Mouse (Mus musculus) heart, embryonic 10.5 days (tissue): ENCODE measurements around the gene Frmd4a. TPM values are rescaled to one million over a fixed set of nuclear protein-coding genes. Genes with fewer than 3 reads are reported as not detected.
A peak's percentile ranks its signal among the peaks of the same experiment; 100 is the strongest.
"Not testable (repeated sequence)": the region's sequence is repeated elsewhere in the genome, so short reads cannot be mapped to it uniquely, and the experiment has no call there.

Experiments used
- DNase-seq: peaks from one replicate; pipeline ENCODE4 v3.0.0-alpha.2; 2017; ENCODE audit warnings: low spot score
- H3K27ac ChIP-seq: fragments of 300-500 bp; sonication (generic); 2 replicates; pipeline ENCODE4 v1.5.1; 2016; ENCODE audit warnings: mild to moderate bottlenecking
- H3K27me3 ChIP-seq: fragments of 300-500 bp; sonication (generic); 2 replicates; pipeline ENCODE4 v1.6.1; 2016; ENCODE audit warnings: mild to moderate bottlenecking; ENCODE audit not compliant: poor library complexity, insufficient read depth, severe bottlenecking
- H3K36me3 ChIP-seq: fragments of 300-500 bp; sonication (generic); 2 replicates; pipeline ENCODE4 v1.6.1; 2016; ENCODE audit warnings: mild to moderate bottlenecking, moderate library complexity
- H3K4me1 ChIP-seq: fragments of 300-500 bp; sonication (generic); 2 replicates; pipeline ENCODE4 v1.6.1; 2016; ENCODE audit warnings: mild to moderate bottlenecking
- H3K4me3 ChIP-seq: fragments of 300-500 bp; sonication (generic); 2 replicates; pipeline ENCODE4 v1.5.1; 2016; ENCODE audit warnings: mild to moderate bottlenecking, moderate library complexity
- H3K9me3 ChIP-seq: fragments of 300-500 bp; sonication (generic); 2 replicates; pipeline ENCODE4 v1.6.1; 2016; ENCODE audit warnings: mild to moderate bottlenecking, moderate library complexity
- WGBS: fragments of 180-500 bp; shearing (Covaris S2); methylation state at CpG from one replicate; pipeline ENCODE4 v1.1.7; 2016; 5-methylcytosine and 5-hydroxymethylcytosine counted together
- polyA plus RNA-seq: library from polyadenylated mRNA; unstranded; fragments of >200 nt; fragmentation: Nextera tagmentation; extraction: Ambion mirVana; gene quantifications from 2 replicates; pipeline ENCODE4 v1.2.1, GENCODE M21; 2016

Gene Frmd4a
- polyA plus RNA-seq, 1 experiment from 2014 or later = 29.4 TPM

DNA sequence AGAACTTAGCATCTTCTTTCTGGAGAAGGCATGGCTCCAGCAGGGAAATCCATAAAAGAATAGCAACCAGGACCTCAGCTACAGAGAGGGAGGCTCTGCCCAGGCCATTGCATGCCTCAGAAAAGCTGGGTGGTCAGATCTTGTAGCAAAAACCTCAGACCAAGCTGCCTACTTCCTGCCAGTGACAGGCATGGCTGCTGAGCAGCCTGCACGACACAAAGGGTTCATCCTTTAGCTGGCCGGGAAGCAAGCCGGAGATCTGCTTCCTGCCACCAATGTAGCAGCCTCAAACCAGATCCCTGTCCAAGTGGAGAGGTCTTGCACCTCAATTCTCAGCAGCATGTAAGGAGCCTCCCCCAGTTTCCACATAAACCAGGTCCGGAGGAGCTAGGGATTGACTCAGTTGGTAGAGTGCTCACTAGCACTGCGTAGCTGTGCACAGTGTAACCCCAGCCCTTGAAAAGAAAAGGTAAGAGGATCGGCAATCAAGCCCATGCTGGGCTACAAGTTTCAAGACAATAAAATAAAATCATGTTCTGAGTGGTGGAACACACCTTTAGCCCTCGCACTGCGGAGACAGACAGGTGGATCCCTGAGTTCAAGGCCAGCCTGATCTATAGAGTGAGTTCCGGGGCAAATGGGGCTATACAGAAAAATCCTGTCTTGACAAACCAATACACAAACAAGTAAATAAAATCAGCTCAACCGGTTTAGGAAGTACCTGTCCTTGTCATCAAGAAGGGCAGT is 532.7 kb downstream of the Frmd4a start:
- H3K27me3 ChIP-seq = no peaks in the 10 kb centered on the region
- H3K4me1 ChIP-seq = peaks cover 16% of the 10 kb centered on the region
- 81% methylated on average over 10 of the region's 10 CpGs for WGBS
- DNase-seq = no peak
- H3K36me3 ChIP-seq = peaks cover 10% of the 10 kb centered on the region
- H3K9me3 ChIP-seq = no peaks in the 10 kb centered on the region
- no peak overlapping the region for H3K4me3 ChIP-seq
- H3K27ac ChIP-seq = peak overlapping the region; percentile 56

DNA sequence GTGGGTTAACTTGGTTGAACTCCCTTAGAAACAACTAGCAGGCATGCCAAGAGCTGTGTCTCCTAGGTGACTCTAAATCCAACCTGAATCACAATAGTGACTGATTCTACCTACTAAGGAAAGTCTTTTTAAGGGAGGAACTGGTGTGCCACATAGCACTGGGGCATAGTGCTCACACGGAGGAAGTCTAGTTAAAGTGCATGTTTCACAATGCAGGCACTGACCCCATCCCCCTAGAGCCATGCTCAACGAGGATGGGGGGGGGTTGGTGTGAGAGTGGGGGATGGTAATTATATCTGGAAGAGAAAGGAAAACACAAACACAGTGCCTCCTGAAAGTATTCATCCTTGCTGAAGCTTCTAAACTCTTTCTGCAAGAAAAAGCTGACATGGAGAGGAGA is 533.9 kb downstream of the Frmd4a start:
- no peak for DNase-seq
- Histone ChIP-seq H3K36me3 (peaks cover 10% of the 10 kb centered on the region), H3K27ac (0 out of 2 replicates have a peak overlapping the region, but pooled peaks have one; percentile 8), H3K4me3 (no peak overlapping the region), H3K27me3 (no peaks in the 10 kb centered on the region), H3K4me1 (peaks cover 27% of the 10 kb centered on the region), H3K9me3 (no peaks in the 10 kb centered on the region)
- WGBS = 41% methylated on average over 2 of the region's 2 CpGs

DNA sequence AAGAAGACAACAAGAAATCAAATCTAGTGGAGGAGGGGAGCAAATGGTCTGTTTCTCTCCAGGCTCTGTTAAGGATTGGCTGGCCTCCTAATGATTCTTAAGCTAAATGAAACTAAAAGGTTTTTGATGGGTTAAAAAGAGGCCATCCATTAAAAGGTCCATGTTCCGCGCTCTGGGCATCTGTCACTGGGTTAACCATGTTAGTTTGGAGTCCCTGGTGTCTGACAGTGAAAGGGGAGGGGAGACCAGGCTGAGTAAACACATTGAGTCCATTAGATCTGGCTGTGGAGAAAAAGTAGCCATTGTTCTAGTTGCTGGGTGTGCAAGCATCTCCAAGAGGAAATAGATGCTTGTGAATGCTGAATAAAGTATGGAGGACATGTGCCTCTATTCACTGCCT is 534.3 kb downstream of the Frmd4a start:
- no peak overlapping the region for H3K4me3 ChIP-seq
- peaks cover 10% of the 10 kb centered on the region for H3K36me3 ChIP-seq
- H3K27ac ChIP-seq = no peak overlapping the region
- 85% methylated on average over 2 of the region's 2 CpGs for WGBS
- peaks cover 32% of the 10 kb centered on the region for H3K4me1 ChIP-seq
- no peaks in the 10 kb centered on the region for H3K9me3 ChIP-seq
- no peak for DNase-seq
- H3K27me3 ChIP-seq = no peaks in the 10 kb centered on the region

DNA sequence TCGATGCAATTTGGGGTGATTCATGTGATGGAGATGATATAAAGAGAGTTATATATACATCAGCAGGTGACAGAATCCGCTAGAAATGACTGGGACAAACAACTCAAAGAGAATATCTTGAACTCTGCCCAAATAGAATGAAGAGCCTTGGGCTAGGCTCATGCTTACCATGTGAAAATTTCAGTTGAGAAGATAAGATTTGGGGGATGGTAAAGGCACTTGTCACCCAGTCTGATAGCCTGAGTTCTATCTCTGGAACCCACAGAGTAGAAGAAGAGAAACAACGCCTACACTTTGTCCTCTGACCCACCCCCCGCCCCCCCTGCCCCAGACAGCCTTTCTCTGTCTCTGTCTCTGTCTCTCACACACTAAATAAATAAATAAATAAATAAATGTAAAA is 535.0 kb downstream of the Frmd4a start:
- no peak for DNase-seq
- H3K36me3 ChIP-seq = peaks cover 10% of the 10 kb centered on the region
- no peak overlapping the region for H3K4me3 ChIP-seq
- 81% methylated on average over 4 of the region's 4 CpGs for WGBS
- no peaks in the 10 kb centered on the region for H3K27me3 ChIP-seq
- peaks cover 38% of the 10 kb centered on the region for H3K4me1 ChIP-seq
- no peak overlapping the region for H3K27ac ChIP-seq
- no peaks in the 10 kb centered on the region for H3K9me3 ChIP-seq

DNA sequence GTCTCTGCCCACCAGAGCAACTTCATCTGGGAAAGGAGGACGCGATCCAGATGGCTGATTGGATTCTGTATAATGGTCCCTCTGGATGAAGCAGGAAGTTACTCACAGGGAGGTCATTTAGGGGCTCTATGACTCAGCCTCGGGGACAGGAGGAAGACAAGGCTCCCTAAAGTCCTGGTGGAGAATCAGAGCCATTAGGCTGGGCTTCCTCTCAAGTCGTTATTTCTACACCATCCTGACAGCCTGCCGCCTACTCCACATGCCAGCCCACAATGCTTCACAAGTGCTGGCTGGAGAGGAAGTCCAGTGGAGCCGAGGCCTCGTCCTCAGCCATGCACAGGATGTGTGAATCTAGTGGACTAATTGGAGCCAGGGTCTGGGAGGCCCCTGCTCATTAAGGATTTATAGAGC is 537.7 kb downstream of the Frmd4a start:
- H3K27ac ChIP-seq = peak overlapping the region; percentile 56; the same call in 1 of the 2 replicates
- no peak for DNase-seq
- WGBS = 32% methylated on average over 7 of the region's 7 CpGs

DNA sequence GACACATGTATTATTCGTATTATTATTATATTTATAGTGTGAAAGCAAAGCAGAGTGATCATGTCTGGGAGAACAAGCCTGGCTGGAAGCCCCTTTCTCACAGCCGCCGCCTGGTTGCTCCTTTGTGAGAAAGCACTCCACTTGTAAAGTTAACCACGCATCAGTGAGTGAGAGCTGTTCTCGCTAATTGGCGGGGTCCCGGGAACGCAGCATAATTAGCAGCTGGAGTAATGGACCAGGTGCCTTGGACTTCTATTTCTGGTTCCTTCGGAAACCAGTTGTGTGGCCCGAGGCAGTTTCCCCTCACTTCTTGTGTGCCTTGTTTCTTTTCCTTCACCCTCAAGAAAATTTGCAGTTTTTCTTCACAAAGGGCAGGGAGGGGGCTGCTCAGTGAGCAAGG is 538.7 kb downstream of the Frmd4a start:
- no peaks in the 10 kb centered on the region for H3K9me3 ChIP-seq
- H3K4me3 ChIP-seq = no peak overlapping the region
- 67% methylated on average over 10 of the region's 10 CpGs for WGBS
- H3K36me3 ChIP-seq = peaks cover 4% of the 10 kb centered on the region
- peak overlapping the region; percentile 23; the same call in 1 of the 2 replicates for H3K27ac ChIP-seq
- no peaks in the 10 kb centered on the region for H3K27me3 ChIP-seq
- no peak for DNase-seq
- H3K4me1 ChIP-seq = peaks cover 53% of the 10 kb centered on the region

More for the DNA sequence above, 537.7 kb downstream of the Frmd4a start:
- Histone ChIP-seq H3K4me3 (no peak overlapping the region), H3K36me3 (peaks cover 10% of the 10 kb centered on the region), H3K9me3 (no peaks in the 10 kb centered on the region), H3K4me1 (peaks cover 44% of the 10 kb centered on the region), H3K27me3 (no peaks in the 10 kb centered on the region)

DNA sequence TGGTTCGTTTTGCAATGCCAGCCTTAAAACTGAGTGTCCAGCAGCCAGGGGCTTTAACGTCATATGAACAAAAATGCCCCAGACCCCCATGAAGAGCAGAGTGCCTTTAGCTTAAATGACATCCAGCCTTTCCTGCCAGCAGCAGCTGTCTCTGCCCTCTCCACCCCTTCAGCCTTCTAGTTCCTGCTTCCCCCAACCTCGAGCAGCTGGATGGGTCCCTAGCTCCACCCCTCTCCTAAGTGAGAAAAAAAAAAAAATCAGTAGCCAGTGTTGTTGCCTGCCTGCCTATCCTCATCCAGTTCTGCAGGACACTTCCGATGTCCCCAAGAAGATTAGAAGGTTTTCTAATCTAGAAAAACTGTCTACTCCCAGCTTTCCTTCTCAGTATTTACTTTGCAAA is 539.5 kb downstream of the Frmd4a start:
- Histone ChIP-seq H3K4me1 (peaks cover 58% of the 10 kb centered on the region), H3K27ac (peak overlapping the region; percentile 57), H3K27me3 (no peaks in the 10 kb centered on the region), H3K9me3 (no peaks in the 10 kb centered on the region), H3K36me3 (no peaks in the 10 kb centered on the region), H3K4me3 (no peak overlapping the region)
- WGBS = 34% methylated on average over 4 of the region's 4 CpGs
- no peak for DNase-seq

DNA sequence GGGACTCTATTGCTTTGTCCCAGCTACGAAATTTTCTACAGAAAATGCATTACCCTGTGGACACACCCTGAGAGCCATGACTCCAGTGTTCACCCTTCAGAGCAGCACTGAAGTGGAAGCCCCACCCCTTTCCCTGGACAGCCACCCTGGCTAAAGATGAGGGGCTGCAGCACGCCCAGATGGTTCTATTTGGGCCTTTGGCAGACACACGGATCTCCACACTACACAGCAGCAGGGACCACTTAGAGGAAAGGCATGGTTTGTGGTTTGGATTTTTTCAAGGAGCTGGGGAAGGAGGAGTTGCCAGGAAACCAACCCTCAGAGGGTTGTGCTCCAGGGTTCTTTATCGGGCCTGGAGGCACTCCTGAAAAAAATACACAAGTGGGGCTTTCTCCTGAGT is 539.9 kb downstream of the Frmd4a start:
- H3K4me3 ChIP-seq = no peak overlapping the region
- WGBS = 48% methylated on average over 4 of the region's 4 CpGs
- no peak for DNase-seq
- no peaks in the 10 kb centered on the region for H3K27me3 ChIP-seq
- H3K4me1 ChIP-seq = peaks cover 62% of the 10 kb centered on the region
- no peaks in the 10 kb centered on the region for H3K9me3 ChIP-seq
- H3K36me3 ChIP-seq = no peaks in the 10 kb centered on the region
- peak overlapping the region; percentile 95 for H3K27ac ChIP-seq

DNA sequence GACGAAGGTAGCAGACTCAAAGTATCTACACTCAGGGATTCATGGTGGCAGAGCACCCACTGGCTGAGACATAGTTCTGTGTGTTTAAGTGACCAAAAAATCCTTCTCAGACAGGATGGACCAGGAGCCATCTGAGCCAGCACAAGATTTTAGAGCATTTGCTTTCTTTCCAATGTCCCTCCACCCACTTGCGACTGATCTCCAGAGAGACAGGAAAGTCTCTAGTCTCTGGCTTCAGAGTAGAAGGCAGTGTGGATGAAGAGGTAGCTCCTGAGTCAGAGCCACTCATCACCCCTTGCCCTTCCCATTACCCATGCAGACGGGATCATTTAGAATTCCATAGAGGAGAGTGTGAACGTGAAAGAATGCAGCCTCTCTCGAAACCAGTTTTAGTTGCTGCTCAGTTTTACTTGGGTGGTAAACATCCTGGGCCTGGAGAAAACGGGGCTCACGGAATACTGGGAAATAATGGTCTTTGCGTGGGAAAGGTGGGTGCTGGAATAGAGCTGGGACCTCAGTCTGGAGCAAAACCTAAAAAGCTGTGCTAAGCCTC is 541.2 kb downstream of the Frmd4a start:
- H3K36me3 ChIP-seq = no peaks in the 10 kb centered on the region
- no peaks in the 10 kb centered on the region for H3K9me3 ChIP-seq
- no peaks in the 10 kb centered on the region for H3K27me3 ChIP-seq
- peak overlapping the region; percentile 95 for H3K27ac ChIP-seq
- peaks cover 70% of the 10 kb centered on the region for H3K4me1 ChIP-seq
- peak overlapping the region; percentile 67 for H3K4me3 ChIP-seq
- no peak for DNase-seq
- WGBS = 11% methylated on average over 8 of the region's 8 CpGs

DNA sequence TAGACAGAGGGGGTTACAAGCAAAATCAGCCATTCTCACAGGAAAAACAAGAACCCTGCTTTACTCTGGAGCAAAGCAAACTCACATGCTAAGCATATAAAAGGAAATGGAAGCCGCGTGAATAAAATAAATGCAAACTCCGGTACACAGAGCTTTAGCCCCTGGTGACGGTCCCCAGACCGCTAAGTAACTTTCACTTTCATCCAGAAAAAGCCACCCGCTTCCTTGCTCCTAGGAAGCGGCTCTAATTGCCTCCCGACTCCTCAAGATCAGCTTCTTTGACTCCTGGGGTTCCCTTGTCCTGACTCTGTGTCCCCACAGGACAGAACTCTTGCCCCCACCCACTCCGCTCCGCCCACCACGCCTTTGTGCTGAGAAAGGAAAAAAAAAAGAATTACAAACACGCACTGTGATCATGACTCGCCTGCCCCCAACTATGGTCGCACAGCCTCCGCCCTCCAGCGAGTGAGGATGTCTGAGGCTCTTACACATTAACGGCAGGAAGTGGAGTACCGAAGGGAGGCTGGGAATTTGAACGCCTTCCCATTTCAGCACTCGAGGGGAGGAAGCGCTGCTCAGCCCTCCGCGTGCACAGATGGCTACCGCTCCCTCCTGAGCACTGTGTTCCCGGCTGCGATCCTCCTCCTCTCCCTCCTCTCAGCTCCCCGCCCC is 541.8 kb downstream of the Frmd4a start:
- under 1% methylated on average over 27 of the region's 27 CpGs for WGBS
- H3K4me3 ChIP-seq = peak overlapping the region; percentile 67

DNA sequence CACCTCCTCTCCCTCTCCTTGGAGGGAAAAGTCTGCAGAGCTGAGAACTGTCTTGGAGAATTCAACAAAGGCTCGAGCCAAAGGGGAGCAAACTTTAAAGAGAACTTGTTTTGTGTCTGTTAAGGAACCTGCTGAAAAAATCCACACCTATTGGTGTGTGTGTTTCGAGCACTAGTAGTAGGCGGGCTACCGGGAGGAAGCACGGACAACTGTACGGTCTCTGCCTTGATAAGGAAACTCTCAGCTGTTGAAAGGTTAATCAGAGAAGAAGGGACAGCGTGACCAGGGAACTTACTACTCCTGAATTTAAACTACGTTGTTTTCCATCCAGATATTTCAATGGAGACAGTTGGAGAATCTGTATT is 542.3 kb downstream of the Frmd4a start:
- under 1% methylated on average over 8 of the region's 8 CpGs for WGBS

More for the DNA sequence above, 541.8 kb downstream of the Frmd4a start:
- Histone ChIP-seq H3K4me1 (peaks cover 70% of the 10 kb centered on the region), H3K9me3 (no peaks in the 10 kb centered on the region), H3K27ac (peak overlapping the region; percentile 95), H3K27me3 (no peaks in the 10 kb centered on the region), H3K36me3 (no peaks in the 10 kb centered on the region)
- peak; percentile 93 for DNase-seq

DNA sequence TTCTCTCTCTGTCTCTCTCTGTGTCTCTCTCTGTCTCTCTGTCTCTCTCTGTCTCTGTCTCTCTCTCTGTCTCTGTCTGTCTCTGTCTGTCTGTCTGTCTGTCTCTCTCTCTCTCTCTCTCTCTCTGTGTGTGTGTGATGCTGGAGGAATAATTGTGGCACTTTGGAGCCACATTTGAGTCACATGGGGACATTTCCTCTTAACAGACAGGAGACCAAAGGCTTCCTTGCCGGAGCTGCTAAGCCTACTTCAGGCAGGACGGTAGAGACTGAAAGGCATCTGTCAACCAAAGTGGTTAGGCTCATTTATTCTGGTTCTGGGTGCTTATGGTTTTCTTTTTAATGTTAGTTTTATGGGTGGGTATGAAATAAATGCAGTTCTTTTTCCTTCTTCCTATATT is 543.0 kb downstream of the Frmd4a start:
- H3K9me3 ChIP-seq, H3K27me3 ChIP-seq, DNase-seq, H3K36me3 ChIP-seq: not testable (repeated sequence)
- H3K4me1 ChIP-seq = peaks cover 68% of the 10 kb centered on the region
- H3K4me3 ChIP-seq = peak overlapping the region; percentile 67
- H3K27ac ChIP-seq = peak overlapping the region; percentile 95
- WGBS = 5% methylated on average over 2 of the region's 2 CpGs

More for the DNA sequence above, 542.3 kb downstream of the Frmd4a start:
- peak overlapping the region; percentile 95 for H3K27ac ChIP-seq
- H3K27me3 ChIP-seq = no peaks in the 10 kb centered on the region
- H3K36me3 ChIP-seq = no peaks in the 10 kb centered on the region
- no peak for DNase-seq
- H3K9me3 ChIP-seq = no peaks in the 10 kb centered on the region
- H3K4me3 ChIP-seq = peak overlapping the region; percentile 67
- H3K4me1 ChIP-seq = peaks cover 70% of the 10 kb centered on the region

DNA sequence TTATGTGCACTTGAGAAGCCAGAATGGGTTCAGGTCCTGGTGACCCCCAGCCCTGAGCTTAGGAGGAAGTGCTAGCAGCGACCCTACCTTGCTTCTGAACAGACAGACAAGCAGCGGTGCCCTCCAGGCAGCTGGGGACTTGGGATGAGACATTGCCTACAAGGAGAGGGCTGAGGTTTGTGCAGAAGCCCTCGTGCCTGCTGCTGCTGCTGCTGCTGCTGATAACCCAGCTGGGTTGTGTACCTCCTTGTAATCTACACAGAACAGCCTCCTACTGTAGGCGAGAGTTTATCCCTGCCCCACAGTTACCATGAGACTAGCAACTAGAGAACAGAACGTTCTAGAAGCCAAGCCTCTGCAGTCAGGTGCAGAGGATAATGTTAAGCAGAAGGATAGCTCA is 543.7 kb downstream of the Frmd4a start:
- Histone ChIP-seq H3K4me3 (peak overlapping the region; percentile 67), H3K27me3 (no peaks in the 10 kb centered on the region), H3K9me3 (no peaks in the 10 kb centered on the region), H3K36me3 (peaks cover 10% of the 10 kb centered on the region), H3K27ac (peak overlapping the region; percentile 95), H3K4me1 (peaks cover 66% of the 10 kb centered on the region)
- WGBS = 16% methylated on average over 5 of the region's 5 CpGs
- DNase-seq = peak; percentile 93
